Mouse (Mus musculus): ENCODE data around the gene Grm2.

GRCm38 (mm10) chr9:106626282-106626681 lies 29.6 kb downstream of the Grm2 start, which contains the start of gene Iqcf6:
- no peak for TF ChIP-seq POLR2A (IDR thresholded peaks at IDR 0.05; ENCODE audit: borderline replicate concordance, extremely low read depth, insufficient read depth, insufficient read length, poor library complexity, severe bottlenecking)
- no peak for TF ChIP-seq CTCF (IDR thresholded peaks at IDR 0.05; ENCODE audit: borderline replicate concordance, extremely low read depth, insufficient read depth, insufficient read length)

All from brain, embryonic 14.5 days (tissue).